Mouse (Mus musculus) myocyte (in vitro differentiated cells): ENCODE results near the gene Rhebl1. TPM values are rescaled to one million over a fixed set of nuclear protein-coding genes. Genes with fewer than 3 reads are reported as not detected.

ENCODE experiments used
- H3K27me3 ChIP-seq: one replicate; pipeline ENCODE4 v1.6.1; 2011; ENCODE audit not compliant: control insufficient read depth, insufficient read depth, insufficient read length
- H3K36me3 ChIP-seq: one replicate; pipeline ENCODE4 v1.6.1; 2011; ENCODE audit not compliant: control insufficient read depth, insufficient read depth
- H3K4me2 ChIP-seq: one replicate; pipeline ENCODE4 v1.6.1; 2011; ENCODE audit warnings: low read depth, control low read depth
- H3K4me3 ChIP-seq: one replicate; pipeline ENCODE4 v1.5.1; 2011; ENCODE audit warnings: mild to moderate bottlenecking, control low read depth, moderate library complexity
- H3K79me2 ChIP-seq: one replicate; pipeline ENCODE4 v1.6.1; 2011; ENCODE audit not compliant: control insufficient read depth, insufficient read depth
- H3ac ChIP-seq: one replicate; pipeline ENCODE4 v1.6.1; 2011; ENCODE audit not compliant: control insufficient read depth, insufficient read length
- CEBPB ChIP-seq: IDR thresholded peaks from 2 replicates; pipeline ENCODE4 v1.6.1; 2011; ENCODE audit warnings: mild to moderate bottlenecking, moderate library complexity; ENCODE audit not compliant: poor library complexity, insufficient read depth, severe bottlenecking
- E2F4 ChIP-seq: IDR thresholded peaks from one replicate; pipeline ENCODE4 v1.6.1; 2011; ENCODE audit warnings: mild to moderate bottlenecking, control low read depth, moderate library complexity; ENCODE audit not compliant: insufficient read depth
- MAX ChIP-seq: IDR thresholded peaks from one replicate; pipeline ENCODE4 v1.6.1; 2011; ENCODE audit warnings: low read depth, mild to moderate bottlenecking, control low read depth
- MYOD1 ChIP-seq, 3 experiments: IDR thresholded peaks; one replicate each; pipeline ENCODE4 v1.6.1; 2011; ENCODE audit warnings: control low read depth in 2 of 3, low read depth in 2 of 3, mild to moderate bottlenecking in 2 of 3, moderate library complexity in 1 of 3; ENCODE audit not compliant: insufficient read length in 2 of 3, control insufficient read depth in 1 of 3
- MYOG ChIP-seq, 3 experiments: IDR thresholded peaks; one replicate each; pipeline ENCODE4 v1.6.1; 2011; ENCODE audit warnings: control low read depth in 2 of 3, low read depth in 2 of 3, mild to moderate bottlenecking in 2 of 3; ENCODE audit not compliant: insufficient read length in 2 of 3, control insufficient read depth in 1 of 3, insufficient read depth in 1 of 3
- POLR2A ChIP-seq: IDR thresholded peaks from one replicate; pipeline ENCODE4 v1.6.1; 2011; ENCODE audit warnings: low read depth, mild to moderate bottlenecking, control low read depth, moderate library complexity; ENCODE audit not compliant: insufficient read length
- POLR2AphosphoS2 ChIP-seq: IDR thresholded peaks from one replicate; pipeline ENCODE4 v1.6.1; 2011; ENCODE audit warnings: low read depth, control low read depth; ENCODE audit not compliant: insufficient read length
- REST ChIP-seq: IDR thresholded peaks from one replicate; pipeline ENCODE4 v1.6.1; 2011; ENCODE audit warnings: mild to moderate bottlenecking, control low read depth, moderate library complexity; ENCODE audit not compliant: insufficient read depth, insufficient read length
- SRF ChIP-seq: IDR thresholded peaks from one replicate; pipeline ENCODE4 v1.6.1; 2011; ENCODE audit warnings: low read depth; ENCODE audit not compliant: control insufficient read depth, insufficient read length
- TCF12 ChIP-seq: IDR thresholded peaks from one replicate; pipeline ENCODE4 v1.6.1; 2011; ENCODE audit warnings: mild to moderate bottlenecking, control low read depth; ENCODE audit not compliant: poor library complexity, insufficient read depth, severe bottlenecking
- TCF3 ChIP-seq: IDR thresholded peaks from one replicate; pipeline ENCODE4 v1.6.1; 2011; ENCODE audit warnings: low read depth, control low read depth; ENCODE audit not compliant: insufficient read length
- USF1 ChIP-seq: IDR thresholded peaks from one replicate; pipeline ENCODE4 v1.6.1; 2011; ENCODE audit warnings: low read depth, mild to moderate bottlenecking, control low read depth, moderate library complexity
- polyA plus RNA-seq: library from polyadenylated mRNA; unstranded; fragments of >200 nt; fragmentation: generic; extraction: Trizol; gene quantifications from one replicate; pipeline ENCODE4 v1.2.1, GENCODE M21; 2012; ENCODE audit warnings: missing spikeins

Rhebl1 gene
- polyA plus RNA-seq, 1 experiment, result 7.6 TPM

- peaks cover 34% of the 10 kb centered on the region for H3K36me3 ChIP-seq
- no peaks in the 10 kb centered on the region for H3K27me3 ChIP-seq
- no peak overlapping the region for H3ac ChIP-seq
- TF ChIP-seq MYOG (IDR thresholded peaks at IDR 0.05; ENCODE audit: control insufficient read depth in 1 of 3, insufficient read depth in 1 of 3, insufficient read length in 2 of 3, low read depth in 2 of 3) (no peak), POLR2A (no peak), MYOD1 (IDR thresholded peaks at IDR 0.05; ENCODE audit: control insufficient read depth in 1 of 3, insufficient read length in 2 of 3, low read depth in 2 of 3) (no peak), SRF (no peak), TCF12 (no peak), POLR2AphosphoS2 (no peak), TCF3 (no peak), CEBPB (no peak), REST (no peak), MAX (no peak), E2F4 (no peak), USF1 (no peak)
- no peak overlapping the region for H3K4me3 ChIP-seq
- H3K79me2 ChIP-seq, result peaks cover 27% of the 10 kb centered on the region
- H3K4me2 ChIP-seq, result no peak overlapping the region
Observed at GRCm38 (mm10) chr15:98914903-98915302, 20.6 kb upstream of the Rhebl1 start.

GRCm38 (mm10) chr15:98904692-98905091 is 10.4 kb upstream of the Rhebl1 start:
- peaks cover 17% of the 10 kb centered on the region for H3K36me3 ChIP-seq
- H3K79me2 ChIP-seq, result no peaks in the 10 kb centered on the region
- H3K4me2 ChIP-seq, result no peak overlapping the region
- TF ChIP-seq POLR2AphosphoS2 (no peak), CEBPB (no peak), MAX (no peak), E2F4 (no peak), TCF12 (no peak), REST (no peak), SRF (no peak), POLR2A (no peak), TCF3 (no peak), MYOD1 (IDR thresholded peaks at IDR 0.05; ENCODE audit: control insufficient read depth in 1 of 3, insufficient read length in 2 of 3, low read depth in 2 of 3) (no peak), MYOG (IDR thresholded peaks at IDR 0.05; ENCODE audit: control insufficient read depth in 1 of 3, insufficient read depth in 1 of 3, insufficient read length in 2 of 3, low read depth in 2 of 3) (no peak), USF1 (no peak)
- no peak overlapping the region for H3K4me3 ChIP-seq
- H3K27me3 ChIP-seq, result no peaks in the 10 kb centered on the region
- H3ac ChIP-seq, result no peak overlapping the region

GRCm38 (mm10) chr15:98902600-98902999 is 8.3 kb upstream of the Rhebl1 start:
- Histone ChIP-seq H3K27me3 (peaks cover 8% of the 10 kb centered on the region), H3K36me3 (peaks cover under 1% of the 10 kb centered on the region), H3K4me3 (no peak overlapping the region), H3K4me2 (no peak overlapping the region), H3K79me2 (no peaks in the 10 kb centered on the region), H3ac (no peak overlapping the region)
- no peak for TF ChIP-seq CEBPB
- TF ChIP-seq MYOG (IDR thresholded peaks at IDR 0.05; ENCODE audit: control insufficient read depth in 1 of 3, insufficient read depth in 1 of 3, insufficient read length in 2 of 3, low read depth in 2 of 3), result no peak
- TF ChIP-seq POLR2AphosphoS2, result peak; percentile 53
- TF ChIP-seq TCF3, result no peak

GRCm38 (mm10) chr15:98901530-98901929 is 7.2 kb upstream of the Rhebl1 start:
- Histone ChIP-seq H3K4me2 (no peak overlapping the region), H3K4me3 (no peak overlapping the region), H3ac (no peak overlapping the region), H3K79me2 (no peaks in the 10 kb centered on the region), H3K27me3 (peaks cover 16% of the 10 kb centered on the region), H3K36me3 (no peaks in the 10 kb centered on the region)
- TF ChIP-seq USF1 (no peak), MAX (no peak), POLR2A (no peak), TCF3 (no peak)

GRCm38 (mm10) chr15:98897928-98898800 is 3.8 kb upstream of the Rhebl1 start, which contains the start of gene Dhh:
Gene Dhh, minus strand, starts transcription at chr15:98898540.
- peak within 1 kb of the TSS; percentile 50 for H3K4me2 ChIP-seq
- TF ChIP-seq POLR2A, result no peak
- TF ChIP-seq SRF, result no peak
- TF ChIP-seq TCF3, result no peak
- no peak for TF ChIP-seq REST
- no peak for TF ChIP-seq MYOG (IDR thresholded peaks at IDR 0.05; ENCODE audit: control insufficient read depth in 1 of 3, insufficient read depth in 1 of 3, insufficient read length in 2 of 3, low read depth in 2 of 3)
- TF ChIP-seq TCF12, result no peak
- no peak for TF ChIP-seq E2F4
- no peak for TF ChIP-seq MAX
- no peak for TF ChIP-seq POLR2AphosphoS2
- no peak for TF ChIP-seq MYOD1 (IDR thresholded peaks at IDR 0.05; ENCODE audit: control insufficient read depth in 1 of 3, insufficient read length in 2 of 3, low read depth in 2 of 3)
- TF ChIP-seq CEBPB, result no peak
- TF ChIP-seq USF1, result no peak

More at GRCm38 (mm10) chr15:98897928-98898800, 3.8 kb upstream of the Rhebl1 start, which contains the start of gene Dhh:
- Histone ChIP-seq H3K36me3 (no peaks in the 10 kb centered on the region), H3K4me3 (no peak within 1 kb of the TSS), H3K79me2 (no peaks in the 10 kb centered on the region), H3ac (no peak within 1 kb of the TSS), H3K27me3 (peaks cover 40% of the 10 kb centered on the region)
